Mouse (Mus musculus): ENCODE data around the gene Plekha7. TPM values are rescaled to one million over a fixed set of nuclear protein-coding genes. Genes with fewer than 3 reads are reported as not detected.

Gene Plekha7
- polyA plus RNA-seq, 1 experiment from 2014 or later: 18.7 TPM

- Histone ChIP-seq H3K36me3 (ENCODE audit: control insufficient read depth, insufficient read depth, low read length) (no peaks in the 10 kb centered on the region), H3K4me1 (ENCODE audit: control insufficient read depth, insufficient read depth, low read length) (peaks cover 33% of the 10 kb centered on the region), H3K9ac (ENCODE audit: low read depth, low read length) (no peak overlapping the region), H3K27me3 (replicated peaks; ENCODE audit: control insufficient read depth, insufficient read depth, low read length) (no peaks in the 10 kb centered on the region), H3K4me2 (ENCODE audit: low read depth, low read length) (no peak overlapping the region), H3K27ac (ENCODE audit: low read length) (peak overlapping the region; percentile 0; the same call in 1 of the 2 replicates), H3K9me3 (ENCODE audit: control insufficient read depth, low read length) (no peaks in the 10 kb centered on the region), H3K4me3 (ENCODE audit: low read length) (no peak overlapping the region)
- 50% methylated on average over 3 of the region's 3 CpGs for WGBS
- ATAC-seq: no peak
Observed at GRCm38 (mm10) chr7:116294961-116295360, 13.2 kb downstream of the Plekha7 start.

GRCm38 (mm10) chr7:116292377-116292776, 15.8 kb downstream of the Plekha7 start:
- Histone ChIP-seq H3K36me3 (ENCODE audit: control insufficient read depth, insufficient read depth, low read length) (no peaks in the 10 kb centered on the region), H3K4me3 (ENCODE audit: low read length) (no peak overlapping the region), H3K4me2 (ENCODE audit: low read depth, low read length) (no peak overlapping the region), H3K9me3 (ENCODE audit: control insufficient read depth, low read length) (no peaks in the 10 kb centered on the region), H3K27ac (ENCODE audit: low read length) (peak overlapping the region; percentile 62), H3K27me3 (replicated peaks; ENCODE audit: control insufficient read depth, insufficient read depth, low read length) (no peaks in the 10 kb centered on the region), H3K9ac (ENCODE audit: low read depth, low read length) (no peak overlapping the region), H3K4me1 (ENCODE audit: control insufficient read depth, insufficient read depth, low read length) (peaks cover 49% of the 10 kb centered on the region)
- WGBS: 30% methylated on average over 5 of the region's 5 CpGs
- ATAC-seq: peak; percentile 54

GRCm38 (mm10) chr7:116290559-116290958, 17.6 kb downstream of the Plekha7 start:
- Histone ChIP-seq H3K27ac (ENCODE audit: low read length) (no peak overlapping the region), H3K4me1 (ENCODE audit: control insufficient read depth, insufficient read depth, low read length) (peaks cover 66% of the 10 kb centered on the region), H3K27me3 (replicated peaks; ENCODE audit: control insufficient read depth, insufficient read depth, low read length) (no peaks in the 10 kb centered on the region), H3K4me2 (ENCODE audit: low read depth, low read length) (no peak overlapping the region), H3K4me3 (ENCODE audit: low read length) (no peak overlapping the region), H3K9ac (ENCODE audit: low read depth, low read length) (no peak overlapping the region), H3K9me3 (ENCODE audit: control insufficient read depth, low read length) (no peaks in the 10 kb centered on the region), H3K36me3 (ENCODE audit: control insufficient read depth, insufficient read depth, low read length) (no peaks in the 10 kb centered on the region)
- WGBS: 70% methylated on average over 1 of the region's 1 CpGs
- no peak for ATAC-seq

- Histone ChIP-seq H3K27me3 (replicated peaks; ENCODE audit: control insufficient read depth, insufficient read depth, low read length) (no peaks in the 10 kb centered on the region), H3K27ac (ENCODE audit: low read length) (peak overlapping the region; percentile 83), H3K4me2 (ENCODE audit: low read depth, low read length) (no peak overlapping the region), H3K4me1 (ENCODE audit: control insufficient read depth, insufficient read depth, low read length) (peaks cover 67% of the 10 kb centered on the region), H3K4me3 (ENCODE audit: low read length) (no peak overlapping the region), H3K9me3 (ENCODE audit: control insufficient read depth, low read length) (no peaks in the 10 kb centered on the region), H3K36me3 (ENCODE audit: control insufficient read depth, insufficient read depth, low read length) (no peaks in the 10 kb centered on the region), H3K9ac (ENCODE audit: low read depth, low read length) (no peak overlapping the region)
- 0 out of 2 replicates have a peak, but pooled peaks have one; percentile 22 for ATAC-seq
- 57% methylated on average over 3 of the region's 3 CpGs for WGBS
Observed at GRCm38 (mm10) chr7:116288996-116289395, 19.2 kb downstream of the Plekha7 start.

- no peaks in the 10 kb centered on the region for H3K9me3 ChIP-seq (ENCODE audit: control insufficient read depth, low read length)
- H3K4me3 ChIP-seq (ENCODE audit: low read length): no peak overlapping the region
- ATAC-seq: no peak
- H3K9ac ChIP-seq (ENCODE audit: low read depth, low read length): 0 out of 2 replicates have a peak overlapping the region, but pooled peaks have one; percentile 16
- H3K27ac ChIP-seq (ENCODE audit: low read length): peak overlapping the region; percentile 83
- no peak overlapping the region for H3K4me2 ChIP-seq (ENCODE audit: low read depth, low read length)
- H3K27me3 ChIP-seq (replicated peaks; ENCODE audit: control insufficient read depth, insufficient read depth, low read length): no peaks in the 10 kb centered on the region
- no peaks in the 10 kb centered on the region for H3K36me3 ChIP-seq (ENCODE audit: control insufficient read depth, insufficient read depth, low read length)
- WGBS: 50% methylated on average over 5 of the region's 5 CpGs
- H3K4me1 ChIP-seq (ENCODE audit: control insufficient read depth, insufficient read depth, low read length): peaks cover 69% of the 10 kb centered on the region
Observed at GRCm38 (mm10) chr7:116287959-116288358, 20.2 kb downstream of the Plekha7 start.

- peak overlapping the region; percentile 23; the same call in 1 of the 2 replicates for H3K4me2 ChIP-seq (ENCODE audit: low read depth, low read length)
- 19% methylated on average over 11 of the region's 11 CpGs for WGBS
- H3K9ac ChIP-seq (ENCODE audit: low read depth, low read length): no peak overlapping the region
Observed at GRCm38 (mm10) chr7:116286611-116287355, 21.4 kb downstream of the Plekha7 start.

GRCm38 (mm10) chr7:116286173-116286572, 22.0 kb downstream of the Plekha7 start:
- whole genome bisulfite sequencing: 59% methylated on average over 12 of the region's 12 CpGs
- Histone ChIP-seq H3K27me3 (replicated peaks; ENCODE audit: control insufficient read depth, insufficient read depth, low read length) (no peaks in the 10 kb centered on the region), H3K9ac (ENCODE audit: low read depth, low read length) (no peak overlapping the region), H3K27ac (ENCODE audit: low read length) (peak overlapping the region; percentile 83), H3K4me2 (ENCODE audit: low read depth, low read length) (peak overlapping the region; percentile 23; the same call in 1 of the 2 replicates), H3K4me1 (ENCODE audit: control insufficient read depth, insufficient read depth, low read length) (peaks cover 66% of the 10 kb centered on the region), H3K9me3 (ENCODE audit: control insufficient read depth, low read length) (no peaks in the 10 kb centered on the region), H3K36me3 (ENCODE audit: control insufficient read depth, insufficient read depth, low read length) (no peaks in the 10 kb centered on the region), H3K4me3 (ENCODE audit: low read length) (no peak overlapping the region)
- ATAC-seq: peak; percentile 41

More at GRCm38 (mm10) chr7:116286611-116287355, 21.4 kb downstream of the Plekha7 start:
- no peaks in the 10 kb centered on the region for H3K36me3 ChIP-seq (ENCODE audit: control insufficient read depth, insufficient read depth, low read length)
- H3K4me1 ChIP-seq (ENCODE audit: control insufficient read depth, insufficient read depth, low read length): peaks cover 67% of the 10 kb centered on the region
- peak overlapping the region; percentile 83 for H3K27ac ChIP-seq (ENCODE audit: low read length)
- no peaks in the 10 kb centered on the region for H3K9me3 ChIP-seq (ENCODE audit: control insufficient read depth, low read length)
- H3K4me3 ChIP-seq (ENCODE audit: low read length): no peak overlapping the region
- H3K27me3 ChIP-seq (replicated peaks; ENCODE audit: control insufficient read depth, insufficient read depth, low read length): no peaks in the 10 kb centered on the region
- peak; percentile 83 for ATAC-seq

- no peak overlapping the region for H3K4me3 ChIP-seq (ENCODE audit: low read length)
- H3K27me3 ChIP-seq (replicated peaks; ENCODE audit: control insufficient read depth, insufficient read depth, low read length): no peaks in the 10 kb centered on the region
- no peak overlapping the region for H3K27ac ChIP-seq (ENCODE audit: low read length)
- H3K4me1 ChIP-seq (ENCODE audit: control insufficient read depth, insufficient read depth, low read length): peaks cover 62% of the 10 kb centered on the region
- WGBS: 71% methylated on average over 1 of the region's 1 CpGs
- no peaks in the 10 kb centered on the region for H3K9me3 ChIP-seq (ENCODE audit: control insufficient read depth, low read length)
- H3K4me2 ChIP-seq (ENCODE audit: low read depth, low read length): no peak overlapping the region
- ATAC-seq: no peak
- H3K36me3 ChIP-seq (ENCODE audit: control insufficient read depth, insufficient read depth, low read length): no peaks in the 10 kb centered on the region
- H3K9ac ChIP-seq (ENCODE audit: low read depth, low read length): no peak overlapping the region
Observed at GRCm38 (mm10) chr7:116285216-116285615, 23.0 kb downstream of the Plekha7 start.

- no peak overlapping the region for H3K4me2 ChIP-seq (ENCODE audit: low read depth, low read length)
- H3K9ac ChIP-seq (ENCODE audit: low read depth, low read length): no peak overlapping the region
- no peaks in the 10 kb centered on the region for H3K9me3 ChIP-seq (ENCODE audit: control insufficient read depth, low read length)
- no peak overlapping the region for H3K4me3 ChIP-seq (ENCODE audit: low read length)
- WGBS: 39% methylated on average over 11 of the region's 11 CpGs
- no peak for ATAC-seq
- H3K4me1 ChIP-seq (ENCODE audit: control insufficient read depth, insufficient read depth, low read length): peaks cover 47% of the 10 kb centered on the region
- no peaks in the 10 kb centered on the region for H3K36me3 ChIP-seq (ENCODE audit: control insufficient read depth, insufficient read depth, low read length)
- no peak overlapping the region for H3K27ac ChIP-seq (ENCODE audit: low read length)
- no peaks in the 10 kb centered on the region for H3K27me3 ChIP-seq (replicated peaks; ENCODE audit: control insufficient read depth, insufficient read depth, low read length)
Observed at GRCm38 (mm10) chr7:116282755-116283154, 25.4 kb downstream of the Plekha7 start.
